Mouse (Mus musculus) adipocyte (in vitro differentiated cells): ENCODE measurements around the gene Olfr968.

Experiments
- DNase-seq: peaks from one replicate; pipeline ENCODE4 v3.0.0-alpha.2; 2016; ENCODE audit warnings: low spot score

The Olfr968 gene

GRCm38 (mm10) chr9:39783153-39783552 is at the start of gene Olfr968:
Gene Olfr968, minus strand, starts transcription at chr9:39783253.
- DNase-seq: no peak

- DNase-seq: no peak
Measured at GRCm38 (mm10) chr9:39808560-39808959, 25.5 kb upstream of the Olfr968 start, which contains the start of gene Olfr970. Gene Olfr970, plus strand, starts transcription at chr9:39808860.

- DNase-seq: no peak
Measured at GRCm38 (mm10) chr9:39790558-39790957, 7.5 kb upstream of the Olfr968 start, which contains the start of gene Olfr969. Gene Olfr969, plus strand, starts transcription at chr9:39790945.

- no peak for DNase-seq
Measured at GRCm38 (mm10) chr9:39746428-39746827, 36.6 kb downstream of the Olfr968 start.

DNA sequence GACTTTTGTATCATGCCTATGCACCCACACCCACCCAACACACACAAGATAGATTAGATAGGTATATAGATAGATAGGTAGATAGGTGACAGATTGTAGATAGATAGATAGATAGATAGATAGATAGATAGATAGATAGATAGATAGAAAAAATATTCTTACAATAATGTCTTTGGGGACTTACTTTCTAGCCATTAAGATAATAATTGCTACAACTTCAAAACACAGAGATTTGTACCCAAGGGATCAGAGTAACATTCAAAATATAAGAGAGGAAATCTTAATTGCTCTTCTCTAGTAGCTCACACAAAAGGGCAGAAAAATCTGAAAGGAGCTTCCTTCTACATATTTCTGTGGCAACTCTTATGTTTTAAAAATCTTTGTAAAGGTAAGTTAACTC is 37.1 kb downstream of the Olfr968 start, which contains the start of gene Olfr967:
Olfr967 (plus strand) TSS at position 301 of the 400 bp plus-strand sequence.
- DNase-seq: no peak

DNA sequence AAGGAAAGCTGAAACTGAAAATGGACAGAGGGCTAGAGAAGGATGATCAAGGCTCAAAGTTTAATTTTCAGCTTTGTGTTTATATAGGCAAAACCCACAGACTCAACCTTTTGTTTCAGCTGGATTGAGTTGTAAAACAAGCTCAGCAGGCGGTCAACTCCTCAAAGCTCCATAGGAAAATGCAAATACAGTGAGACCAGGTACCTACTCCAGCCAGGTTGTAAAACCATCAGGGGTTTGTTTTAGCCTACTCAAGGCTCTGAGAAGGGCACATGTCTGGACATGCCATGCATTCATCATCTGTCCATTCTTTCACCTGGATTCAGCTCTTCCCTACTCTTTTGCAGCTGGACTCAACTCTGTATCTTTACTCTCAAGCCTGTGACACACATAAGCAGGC is 42.3 kb downstream of the Olfr968 start:
- no peak for DNase-seq

GRCm38 (mm10) chr9:39730678-39731077 is 52.4 kb downstream of the Olfr968 start, which contains the start of gene Olfr150:
Gene Olfr150, plus strand, starts transcription at chr9:39730978.
- no peak for DNase-seq
